Mouse (Mus musculus): ENCODE results near the gene Tm4sf20. TPM values are rescaled to one million over a fixed set of nuclear protein-coding genes. Genes with fewer than 3 reads are reported as not detected.

The Tm4sf20 gene
- polyA plus RNA-seq, 1 experiment from 2014 or later = not detected

- peaks cover 23% of the 10 kb centered on the region for H3K27me3 ChIP-seq (ENCODE audit: poor library complexity, severe bottlenecking)
- 48% methylated on average over 4 of the region's 4 CpGs for WGBS
- peaks cover 12% of the 10 kb centered on the region for H3K4me1 ChIP-seq
- H3K4me3 ChIP-seq = peak overlapping the region; percentile 65
- H3K9me3 ChIP-seq = no peaks in the 10 kb centered on the region
- H3K36me3 ChIP-seq (replicated peaks) = peaks cover 27% of the 10 kb centered on the region
- H3K27ac ChIP-seq = no peak overlapping the region
- no peak for DNase-seq (ENCODE audit: extremely low spot score, low spot score)
Measured at GRCm38 (mm10) chr1:82725875-82726185, 42.4 kb downstream of the Tm4sf20 start.

GRCm38 (mm10) chr1:82725026-82725874 is 43.0 kb downstream of the Tm4sf20 start:
- DNase-seq (ENCODE audit: extremely low spot score, low spot score) = no peak

DNA sequence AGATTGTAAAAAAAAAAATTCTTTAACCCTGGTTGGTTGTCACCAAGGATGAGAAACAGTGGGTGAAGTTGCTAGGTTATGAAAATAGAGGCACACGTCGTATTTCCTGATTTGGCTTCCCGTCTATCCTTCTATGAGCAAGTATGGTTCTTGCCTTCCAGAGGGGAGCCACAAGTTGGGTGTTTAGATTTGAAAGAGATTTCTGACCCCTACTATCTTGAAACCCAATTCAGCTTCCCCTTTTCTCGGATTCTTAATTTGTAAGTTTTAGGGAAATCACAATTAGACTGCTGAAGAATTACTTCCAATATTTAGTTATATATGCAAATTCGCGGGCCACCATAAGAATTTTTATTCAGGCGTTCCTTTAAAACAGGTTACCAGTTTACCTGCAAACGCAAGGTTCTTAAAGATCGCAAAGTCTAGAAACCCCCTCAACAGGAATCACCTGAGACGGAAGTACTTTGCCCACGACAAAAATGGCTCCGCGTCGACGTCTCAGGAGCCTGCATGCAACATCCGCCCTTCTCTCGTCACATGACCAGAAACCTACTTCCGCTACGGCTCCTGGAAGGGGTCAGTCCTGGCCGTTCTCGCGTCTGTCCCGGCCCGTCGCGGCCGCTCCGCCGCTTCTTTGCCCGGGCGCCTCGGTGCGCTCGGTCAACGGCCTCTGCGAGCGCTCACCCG is 43.8 kb downstream of the Tm4sf20 start, which contains the start of gene Mff:
Gene Mff, plus strand, starts transcription at position 552 of the 687 bp plus-strand sequence.
- WGBS = 10% methylated on average over 38 of the region's 38 CpGs
- peaks cover 13% of the 10 kb centered on the region for H3K36me3 ChIP-seq (replicated peaks)
- peak within 1 kb of the TSS; percentile 90 for H3K27ac ChIP-seq
- H3K9me3 ChIP-seq = no peaks in the 10 kb centered on the region
- peak; percentile 93 for DNase-seq (ENCODE audit: extremely low spot score, low spot score)
- H3K4me1 ChIP-seq = peaks cover 12% of the 10 kb centered on the region
- peak within 1 kb of the TSS; percentile 65 for H3K4me3 ChIP-seq
- H3K27me3 ChIP-seq (ENCODE audit: poor library complexity, severe bottlenecking) = peaks cover 23% of the 10 kb centered on the region

More at GRCm38 (mm10) chr1:82725026-82725874, 43.0 kb downstream of the Tm4sf20 start:
- Histone ChIP-seq H3K27me3 (ENCODE audit: poor library complexity, severe bottlenecking) (peaks cover 23% of the 10 kb centered on the region), H3K36me3 (replicated peaks) (peaks cover 21% of the 10 kb centered on the region), H3K4me1 (peaks cover 12% of the 10 kb centered on the region), H3K27ac (peak overlapping the region; percentile 90), H3K9me3 (no peaks in the 10 kb centered on the region), H3K4me3 (peak overlapping the region; percentile 65)
- WGBS = 1% methylated on average over 37 of the region's 37 CpGs

DNA sequence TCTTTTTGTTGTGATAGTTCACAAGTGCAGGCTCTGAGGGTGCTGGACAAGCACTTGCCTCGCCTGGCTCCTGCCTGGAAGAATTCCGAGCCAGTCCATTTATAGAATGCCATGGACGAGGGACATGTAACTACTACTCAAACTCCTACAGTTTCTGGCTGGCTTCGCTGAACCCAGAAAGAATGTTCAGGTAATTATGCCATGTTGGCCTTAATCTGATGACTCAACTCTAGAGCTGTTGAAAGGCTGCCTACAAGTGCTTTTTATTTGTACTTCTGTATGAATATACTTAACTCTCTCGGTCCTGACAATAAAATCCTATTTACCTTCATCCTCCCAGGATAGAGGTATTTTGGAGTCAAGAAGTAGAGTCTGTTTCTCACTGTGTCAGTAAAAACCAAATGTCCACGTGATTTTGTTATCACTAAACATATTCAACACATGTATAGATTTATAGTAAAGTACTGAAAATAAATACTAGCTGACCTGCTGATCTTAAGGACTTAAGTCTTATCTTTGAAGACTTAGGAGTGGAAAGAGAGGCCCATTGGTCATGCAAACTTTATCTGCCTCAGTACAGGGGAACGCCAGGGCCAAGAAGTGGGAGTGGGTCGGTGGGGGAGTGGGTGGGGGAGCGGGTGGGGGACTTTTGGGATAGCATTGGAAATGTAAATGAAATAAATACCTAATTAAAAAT is 50.3 kb downstream of the Tm4sf20 start:
- Histone ChIP-seq H3K4me3 (no peak overlapping the region), H3K27ac (no peak overlapping the region), H3K4me1 (no peaks in the 10 kb centered on the region), H3K27me3 (ENCODE audit: poor library complexity, severe bottlenecking) (peaks cover 15% of the 10 kb centered on the region), H3K36me3 (replicated peaks) (no peaks in the 10 kb centered on the region), H3K9me3 (no peaks in the 10 kb centered on the region)
- WGBS = 80% methylated on average over 9 of the region's 9 CpGs
- DNase-seq (ENCODE audit: extremely low spot score, low spot score) = no peak

Other genes starting within 250 kb of the Tm4sf20 start
- gene Col4a4, start 181.6 kb downstream of the Tm4sf20 start, polyA plus RNA-seq (2016; fragmentation: Nextera tagmentation; extraction: Ambion mirVana) = 0.05 and 0.06 TPM in 2 replicates
- gene Col4a3, start 181.5 kb downstream of the Tm4sf20 start, polyA plus RNA-seq (2016; fragmentation: Nextera tagmentation; extraction: Ambion mirVana) = 0.04 and 0.10 TPM in 2 replicates
- 214 and 220 TPM in 2 replicates for gene Mff, start 43.6 kb downstream of the Tm4sf20 start, polyA plus RNA-seq (2016; fragmentation: Nextera tagmentation; extraction: Ambion mirVana)
- not detected in 2 replicates for gene Gm47791, start 2.8 kb upstream of the Tm4sf20 start, polyA plus RNA-seq (2016; fragmentation: Nextera tagmentation; extraction: Ambion mirVana)
- 30.2 and 32.9 TPM in 2 replicates for gene Agfg1, start 71.0 kb upstream of the Tm4sf20 start, polyA plus RNA-seq (2016; fragmentation: Nextera tagmentation; extraction: Ambion mirVana)
- gene A030005L19Rik, start 144.9 kb upstream of the Tm4sf20 start, polyA plus RNA-seq (2016; fragmentation: Nextera tagmentation; extraction: Ambion mirVana) = not detected in 2 replicates
- gene A030014E15Rik, start 156.5 kb upstream of the Tm4sf20 start, polyA plus RNA-seq (2016; fragmentation: Nextera tagmentation; extraction: Ambion mirVana) = not detected in 2 replicates
- not detected in 2 replicates for gene Gm6217, start 162.9 kb upstream of the Tm4sf20 start, polyA plus RNA-seq (2016; fragmentation: Nextera tagmentation; extraction: Ambion mirVana)
- gene A030003K21Rik, start 174.9 kb upstream of the Tm4sf20 start, polyA plus RNA-seq (2016; fragmentation: Nextera tagmentation; extraction: Ambion mirVana) = not detected in 2 replicates
- gene Gm7544, start 187.6 kb upstream of the Tm4sf20 start, polyA plus RNA-seq (2016; fragmentation: Nextera tagmentation; extraction: Ambion mirVana) = not detected in 2 replicates
- gene Gm47955, start 191.8 kb upstream of the Tm4sf20 start, polyA plus RNA-seq (2016; fragmentation: Nextera tagmentation; extraction: Ambion mirVana) = not detected in 2 replicates
- not detected in 2 replicates for gene Gm47959, start 232.1 kb upstream of the Tm4sf20 start, polyA plus RNA-seq (2016; fragmentation: Nextera tagmentation; extraction: Ambion mirVana)